ENCODE assay signal across 8 mouse cellular contexts in the genomic region with DNA sequence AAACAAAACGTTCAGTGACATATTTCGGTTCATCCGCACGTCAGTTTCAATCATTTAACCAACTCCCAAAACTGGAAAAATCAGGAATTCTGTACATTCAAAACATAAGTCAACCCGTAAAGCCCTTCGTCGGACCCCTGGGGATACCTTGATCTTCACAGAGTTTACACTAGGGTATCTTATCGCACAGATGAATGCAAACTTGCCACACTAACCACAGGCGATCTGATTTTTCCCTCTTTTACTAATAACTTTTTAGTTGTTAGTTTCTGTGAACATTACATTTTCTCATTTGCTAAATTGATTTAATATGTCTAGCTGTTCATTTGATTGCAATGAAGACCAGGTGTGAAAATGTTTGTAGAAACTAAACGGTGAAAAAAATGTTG. TPM values are rescaled to one million over a fixed set of nuclear protein-coding genes. Genes with fewer than 3 reads are reported as not detected.
DNase-seq lines count a peak whose midpoint lies in the region; ATAC-seq and TF ChIP-seq lines count a peak whose summit lies in the region.

No protein-coding gene starts in this region.

- no peak for TF ChIP-seq POLR2A in heart, adult 2 months (IDR thresholded peaks at IDR 0.05; ENCODE audit: insufficient read depth, low read depth, low read length)

- 6% methylated on average over 10 of the region's 10 CpGs for WGBS in heart, adult 2 months
- WGBS in forebrain, embryonic 13.5 days = 10% methylated on average over 10 of the region's 10 CpGs
- 5% methylated on average over 10 of the region's 10 CpGs for WGBS in liver, embryonic 14.5 days (ENCODE audit: insufficient replicate concordance)

- H3K9ac ChIP-seq in heart, adult 2 months (ENCODE audit: low read depth, low read length) = no peak overlapping the region
- H3K9ac ChIP-seq in forebrain, embryonic 13.5 days = peak overlapping the region; percentile 82
- H3K9ac ChIP-seq in liver, embryonic 14.5 days (replicated peaks) = peak overlapping the region; percentile 94

- no peak for ATAC-seq in forebrain, embryonic 13.5 days
- no peak for ATAC-seq in liver, embryonic 14.5 days (ENCODE audit: insufficient read depth)

- TF ChIP-seq CTCF in heart, adult 2 months (IDR thresholded peaks at IDR 0.05) = no peak
- TF ChIP-seq CTCF in E14TG2a.4 (conservative IDR thresholded peaks at IDR 0.05; ENCODE audit: low read length) = no peak
- TF ChIP-seq CTCF in liver, embryonic 14.5 days (IDR thresholded peaks at IDR 0.05; ENCODE audit: low read depth) = no peak

- H3K36me3 ChIP-seq in heart, adult 2 months (ENCODE audit: control insufficient read depth, insufficient read depth, low read length) = no peaks in the 10 kb centered on the region
- H3K36me3 ChIP-seq in E14TG2a.4 (ENCODE audit: insufficient read depth, low read length) = peaks cover 19% of the 10 kb centered on the region
- peaks cover 13% of the 10 kb centered on the region for H3K36me3 ChIP-seq in forebrain, embryonic 13.5 days (ENCODE audit: poor library complexity, severe bottlenecking)
- H3K36me3 ChIP-seq in liver, embryonic 14.5 days (replicated peaks; ENCODE audit: control insufficient read depth, insufficient read depth, low read depth) = peaks cover 2% of the 10 kb centered on the region; the same call in 1 of the 2 replicates

- peak overlapping the region; percentile 83 for H3K4me2 ChIP-seq in forebrain, embryonic 13.5 days
- peak overlapping the region; percentile 74 for H3K4me2 ChIP-seq in liver, embryonic 14.5 days (ENCODE audit: low read depth)

- intact Hi-C loops in heart, adult 2 months (cut with DNase I) = loop anchor here (1.0 to 10.0 kb wide), 6 partner anchors 67 to 239 kb away; a partner anchor contains a TSS

- H3K27ac ChIP-seq in heart, adult 2 months = no peak overlapping the region; the same call in 1 of the 2 replicates
- H3K27ac ChIP-seq in forebrain, embryonic 13.5 days = no peak overlapping the region
- peak overlapping the region; percentile 81 for H3K27ac ChIP-seq in liver, embryonic 14.5 days

- no peaks in the 10 kb centered on the region for H3K9me3 ChIP-seq in E14TG2a.4 (ENCODE audit: low read length)
- H3K9me3 ChIP-seq in forebrain, embryonic 13.5 days (replicated peaks) = no peaks in the 10 kb centered on the region
- H3K9me3 ChIP-seq in liver, embryonic 14.5 days (ENCODE audit: control insufficient read depth, low read length) = no peaks in the 10 kb centered on the region

- DNase-seq in heart, adult 2 months = no peak
- no peak for DNase-seq in heart, adult 11 months
- no peak for DNase-seq in liver, embryonic 14.5 days (ENCODE audit: low read depth in 3 of 3, low spot score in 3 of 3)
- DNase-seq in gastrocnemius, postnatal 4 days (ENCODE audit: low spot score in 2 of 2) = no peak
- no peak for DNase-seq in ovary, adult 18-20 months (ENCODE audit: low spot score)
- DNase-seq in right cerebral cortex, adult 18-20 months = no peak

- TF ChIP-seq EP300 in heart, adult 2 months (IDR thresholded peaks at IDR 0.05; ENCODE audit: insufficient read depth, low read depth, low read length) = no peak
- no peak for TF ChIP-seq EP300 in liver, embryonic 14.5 days (IDR thresholded peaks at IDR 0.05; ENCODE audit: low read depth)

- no peaks in the 10 kb centered on the region for H3K4me1 ChIP-seq in heart, adult 2 months (ENCODE audit: control insufficient read depth, insufficient read depth, low read length)
- peaks cover 51% of the 10 kb centered on the region for H3K4me1 ChIP-seq in E14TG2a.4 (replicated peaks; ENCODE audit: low read depth, low read length)
- H3K4me1 ChIP-seq in forebrain, embryonic 13.5 days = peaks cover 15% of the 10 kb centered on the region
- peaks cover 2 to 5% of the 10 kb centered on the region in 2 experiments; a peak in 3 of 4 replicates for H3K4me1 ChIP-seq in liver, embryonic 14.5 days (replicated peaks; ENCODE audit: control insufficient read depth in 2 of 2, insufficient read depth in 2 of 2, low read length in 1 of 2)

- H3K4me3 ChIP-seq in heart, adult 2 months = peak overlapping the region; percentile 93
- peak overlapping the region; percentile 97 for H3K4me3 ChIP-seq in E14TG2a.4 (replicated peaks; ENCODE audit: low read length)
- H3K4me3 ChIP-seq in forebrain, embryonic 13.5 days = peak overlapping the region; percentile 85
- peak overlapping the region; percentile 88 to 98 for H3K4me3 ChIP-seq in liver, embryonic 14.5 days (ENCODE audit: insufficient read depth in 1 of 2, low read depth in 2 of 2, low read length in 2 of 2)

- no peaks in the 10 kb centered on the region for H3K27me3 ChIP-seq in heart, adult 2 months (ENCODE audit: control insufficient read depth, insufficient read depth, low read length)
- no peaks in the 10 kb centered on the region for H3K27me3 ChIP-seq in E14TG2a.4 (ENCODE audit: insufficient read depth, low read length)
- H3K27me3 ChIP-seq in forebrain, embryonic 13.5 days = no peaks in the 10 kb centered on the region
- no peaks in the 10 kb centered on the region for H3K27me3 ChIP-seq in liver, embryonic 14.5 days (ENCODE audit: control insufficient read depth, insufficient read depth, low read length)

- no peaks in the 10 kb centered on the region for H3K79me2 ChIP-seq in heart, adult 2 months (replicated peaks; ENCODE audit: control insufficient read depth, insufficient read depth, low read length)

RNA-seq across cellular contexts. Expression of a gene that starts 0.8 kb away (rescaled TPM):
- total RNA-seq in heart, adult 2 months (2021) = 1 to 10 TPM; 2.0 TPM
- polyA plus RNA-seq in heart, adult 2 months (2012; rRNA removed) = 0.76 and 1.4 TPM in 2 replicates
- 28.4 and 29.7 TPM in 2 replicates for polyA plus RNA-seq in forebrain, embryonic 13.5 days (2015; fragmentation: Nextera tagmentation; extraction: Ambion mirVana)
- 4.7 and 7.7 TPM in 2 replicates for polyA plus RNA-seq in liver, embryonic 14.5 days (2012; rRNA removed)
- polyA plus RNA-seq in liver, embryonic 14.5 days (2014; fragmentation: Nextera tagmentation; extraction: Ambion mirVana) = 16.1 and 18.9 TPM in 2 replicates
- total RNA-seq in gastrocnemius, postnatal 4 days (2021) = 1 to 10 TPM; 6.3 to 7.8 TPM

RNA-seq across cellular contexts. Expression of a gene that starts 18.8 kb away (rescaled TPM):
- 1 to 10 TPM; 5.4 to 5.5 TPM for total RNA-seq in heart, adult 2 months (2021)
- 3.6 and 7.3 TPM in 2 replicates for polyA plus RNA-seq in heart, adult 2 months (2012; rRNA removed)
- 30.7 TPM in 2 replicates for polyA plus RNA-seq in forebrain, embryonic 13.5 days (2015; fragmentation: Nextera tagmentation; extraction: Ambion mirVana)
- 3.7 and 7.3 TPM in 2 replicates for polyA plus RNA-seq in liver, embryonic 14.5 days (2012; rRNA removed)
- 5.2 and 7.8 TPM in 2 replicates for polyA plus RNA-seq in liver, embryonic 14.5 days (2014; fragmentation: Nextera tagmentation; extraction: Ambion mirVana)
- total RNA-seq in gastrocnemius, postnatal 4 days (2021) = 10 to 100 TPM; 11.2 to 13.0 TPM

RNA-seq across cellular contexts. Expression of a gene that starts 32.8 kb away (rescaled TPM):
- total RNA-seq in heart, adult 2 months (2021) = 10 to 100 TPM; 64.4 to 69.5 TPM
- polyA plus RNA-seq in heart, adult 2 months (2012; rRNA removed) = 39.3 and 94.6 TPM in 2 replicates
- polyA plus RNA-seq in forebrain, embryonic 13.5 days (2015; fragmentation: Nextera tagmentation; extraction: Ambion mirVana) = 0.36 and 0.58 TPM in 2 replicates
- polyA plus RNA-seq in liver, embryonic 14.5 days (2012; rRNA removed) = 2.2 and 2.6 TPM in 2 replicates
- 3.1 TPM in 2 replicates for polyA plus RNA-seq in liver, embryonic 14.5 days (2014; fragmentation: Nextera tagmentation; extraction: Ambion mirVana)
- total RNA-seq in gastrocnemius, postnatal 4 days (2021) = 10 to 100 TPM; 37.8 to 38.6 TPM
